Mouse (Mus musculus): ENCODE measurements at regions not wholly inside any gene's neighbourhood (a gene's known extent, or its start where the extent isn't known, plus 50 kb on each side); places are given as distances from the start of the nearest gene placed in this dataset.

DNA sequence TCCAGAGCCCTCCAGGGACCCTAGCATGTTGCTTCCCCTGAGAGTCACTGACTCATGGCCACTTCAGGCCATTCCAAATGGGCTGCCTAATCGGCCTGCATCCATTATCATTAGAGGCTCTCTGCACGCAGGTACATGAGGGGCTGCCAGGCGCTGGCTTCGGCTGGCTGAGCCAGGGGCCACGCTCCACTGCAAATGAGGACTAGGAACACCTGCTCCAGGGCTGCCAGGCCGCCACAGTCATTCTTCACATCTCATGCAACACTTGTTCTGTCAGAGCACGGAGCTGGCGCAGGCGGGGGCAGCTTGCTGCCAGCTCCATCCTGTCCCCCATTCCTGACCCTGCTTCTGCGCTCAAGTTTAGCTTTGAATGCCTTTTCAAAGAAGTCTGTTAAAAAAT is 280.7 kb upstream of the Mki67 start:
- TF ChIP-seq GATA1 (IDR thresholded peaks at IDR 0.05; ENCODE audit: low read length), result no peak
- TF ChIP-seq TAL1 (IDR thresholded peaks at IDR 0.05; ENCODE audit: low read length), result no peak
